Mouse (Mus musculus) layer of hippocampus, adult 2 months (tissue): ENCODE measurements at regions not wholly inside any gene's neighbourhood (a gene's known extent, or its start where the extent isn't known, plus 50 kb on each side); places are given as distances from the start of the nearest gene placed in this dataset.
"Not testable (repeated sequence)": the region's sequence is repeated elsewhere in the genome, so short reads cannot be mapped to it uniquely, and the experiment has no call there.

Source experiments
- DNase-seq, 2 experiments: peaks; one replicate each; pipeline ENCODE4 v3.0.0; 2022; ENCODE audit warnings: low spot score in 2 of 2
- H3K27ac ChIP-seq: fragments of 200-600 bp; 2 replicates; pipeline ENCODE4 v1.8.1; 2022
- H3K4me3 ChIP-seq: fragments of 200-600 bp; 2 replicates; pipeline ENCODE4 v1.8.1; 2022; ENCODE audit warnings: mild to moderate bottlenecking
- CTCF ChIP-seq: fragments of 200-600 bp; conservative IDR thresholded peaks from 2 replicates; pipeline ENCODE4 v1.8.1; 2022; ENCODE audit warnings: antibody characterized with exemption, mild to moderate bottlenecking, moderate library complexity

DNA sequence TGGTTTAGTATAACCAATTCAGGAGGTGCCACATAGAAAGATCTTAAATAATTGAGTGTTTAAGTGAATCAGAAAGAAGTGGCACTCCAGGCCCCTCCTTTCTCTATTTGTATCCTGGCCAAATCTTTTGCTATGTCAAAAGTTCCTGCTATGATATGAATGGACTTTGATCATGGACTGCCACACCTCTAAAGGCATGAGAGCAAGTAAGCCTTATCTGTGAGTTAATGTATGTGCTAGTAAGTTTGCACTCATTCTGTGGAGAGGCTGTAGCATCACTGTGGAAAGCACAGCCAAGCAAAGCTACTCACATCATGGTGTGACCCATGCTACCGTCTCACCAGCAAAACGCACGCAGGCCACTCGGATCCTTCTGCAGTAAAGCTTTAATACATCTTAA, 140.2 kb downstream of the Jrkl start:
- no peak overlapping the region for H3K4me3 ChIP-seq
- no peak for TF ChIP-seq CTCF
- H3K27ac ChIP-seq: no peak overlapping the region
- DNase-seq: no peak

DNA sequence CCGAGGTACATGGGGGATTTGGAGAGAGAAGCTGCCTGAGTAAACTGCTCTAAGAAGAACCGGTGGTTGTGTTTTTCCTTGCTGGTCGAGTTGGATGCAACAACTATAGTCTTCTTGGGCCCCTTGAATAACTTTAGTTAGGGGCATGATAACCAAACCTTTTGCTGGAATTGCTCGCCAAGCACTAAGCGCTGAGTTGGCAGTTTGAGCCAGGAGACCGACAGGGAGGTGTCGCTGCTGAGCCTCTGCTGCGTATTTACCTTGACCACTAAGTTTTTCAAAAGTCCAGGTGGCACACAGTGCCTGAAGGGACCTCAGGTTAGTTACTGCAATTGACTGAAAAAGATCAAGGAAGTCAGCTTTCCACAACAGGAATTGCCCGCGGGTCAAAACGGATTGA, 162.0 kb downstream of the Jrkl start:
- no peak overlapping the region for H3K27ac ChIP-seq

DNA sequence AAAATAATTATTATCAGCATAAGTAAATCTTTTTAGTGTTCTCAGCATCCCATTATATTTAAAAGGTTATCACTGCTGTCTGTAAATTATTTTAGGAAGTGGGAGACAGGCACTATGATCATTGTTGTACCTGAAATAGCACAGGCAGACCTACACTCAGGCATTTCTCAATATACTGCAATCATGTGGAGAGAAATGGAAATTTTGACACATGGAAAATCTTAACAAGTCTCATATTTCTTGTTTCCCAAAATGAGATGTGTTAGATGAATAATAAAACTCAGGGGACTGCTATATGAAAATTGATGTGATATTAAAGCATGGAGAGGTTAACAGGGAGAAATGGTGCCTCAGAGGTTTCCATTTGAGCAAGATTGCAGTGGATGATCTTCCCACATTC, 196.6 kb downstream of the Jrkl start:
- no peak overlapping the region for H3K4me3 ChIP-seq
- TF ChIP-seq CTCF: no peak
- DNase-seq: no peak
- no peak overlapping the region for H3K27ac ChIP-seq

More for the DNA sequence above, 162.0 kb downstream of the Jrkl start:
- no peak for DNase-seq
- H3K4me3 ChIP-seq: no peak overlapping the region
- TF ChIP-seq CTCF: no peak

DNA sequence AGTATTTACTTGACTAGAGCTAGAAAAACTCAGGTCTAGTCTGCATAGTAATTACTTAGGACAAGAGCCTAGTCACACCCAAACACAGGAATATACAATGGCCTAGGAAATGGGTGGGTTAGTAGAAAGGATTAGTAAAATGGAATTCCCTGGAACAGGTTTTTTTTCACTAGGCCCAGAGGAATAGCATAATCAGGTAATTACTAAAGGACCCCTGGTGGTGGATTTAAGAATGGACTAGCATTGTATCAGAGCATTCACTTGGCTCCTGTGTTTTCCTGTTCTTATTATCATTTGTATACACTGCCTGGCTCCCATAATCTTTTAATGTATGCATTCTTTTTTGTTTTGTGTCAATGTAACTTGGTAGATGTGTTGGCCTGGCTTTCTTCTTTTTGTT, 226.6 kb downstream of the Jrkl start:
- H3K27ac ChIP-seq: no peak overlapping the region
- DNase-seq: no peak
- peak; percentile 56 for TF ChIP-seq CTCF
- H3K4me3 ChIP-seq: no peak overlapping the region

DNA sequence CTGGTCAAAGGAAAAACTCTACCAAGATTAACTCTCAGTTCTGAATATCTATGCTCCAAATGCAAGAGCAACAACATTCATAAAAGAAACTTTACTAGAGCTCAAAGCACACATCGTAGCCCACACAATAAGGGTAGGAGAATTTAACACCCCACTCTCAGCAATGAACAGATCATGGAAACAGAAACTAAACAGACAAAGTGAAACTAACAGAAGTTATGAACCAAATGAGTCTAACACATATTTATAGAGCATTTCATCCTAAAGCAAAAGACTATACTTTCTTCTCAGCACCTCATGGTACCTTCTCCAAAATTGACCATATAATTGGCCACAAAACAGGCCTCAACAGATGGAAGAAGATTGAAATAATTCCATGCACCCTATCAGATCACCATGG, 262.4 kb downstream of the Jrkl start:
- not testable (repeated sequence) for H3K27ac ChIP-seq, DNase-seq, H3K4me3 ChIP-seq

DNA sequence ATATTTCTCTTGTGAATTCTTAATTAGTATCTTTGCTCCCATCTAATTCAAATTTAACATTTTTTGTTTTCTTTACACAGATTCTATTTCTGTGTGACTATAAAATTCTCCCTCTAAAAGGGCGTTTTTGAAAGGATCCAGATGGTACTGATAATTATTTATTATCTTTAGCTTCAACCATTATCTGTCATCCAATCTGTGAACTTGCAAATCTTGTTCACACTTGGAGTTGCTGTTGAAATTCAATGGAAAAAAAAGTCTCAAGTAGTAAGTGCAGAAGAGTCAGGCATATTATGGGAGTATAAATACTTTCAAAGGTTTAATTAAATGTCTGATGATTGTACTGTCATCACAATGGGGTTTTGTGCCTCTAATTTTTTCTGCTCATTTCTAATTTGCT, 272.6 kb downstream of the Jrkl start:
- peak in 1 of 2 experiments; percentile 21 for DNase-seq
- H3K27ac ChIP-seq: no peak overlapping the region
- H3K4me3 ChIP-seq: no peak overlapping the region
- no peak for TF ChIP-seq CTCF

DNA sequence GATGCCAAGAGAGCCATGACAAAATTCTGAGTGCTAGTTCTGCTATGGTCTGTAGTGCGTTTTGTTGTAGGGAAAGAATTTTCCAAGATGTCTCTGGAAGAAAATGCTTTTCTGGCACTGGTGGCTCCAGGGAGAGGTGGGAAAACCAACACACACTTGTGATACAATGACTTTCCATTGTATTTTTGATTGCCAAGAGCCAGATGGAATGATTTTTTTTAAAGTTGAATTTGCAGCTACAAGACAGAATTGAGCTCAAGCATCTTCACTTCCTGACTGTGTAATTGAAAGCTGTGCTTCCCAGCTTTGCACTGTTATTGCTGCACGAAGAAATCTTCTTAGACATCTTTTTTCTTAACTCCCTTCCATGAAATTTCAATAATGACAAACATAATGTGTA, 285.3 kb downstream of the Jrkl start:
- Histone ChIP-seq H3K27ac (no peak overlapping the region), H3K4me3 (no peak overlapping the region)
- TF ChIP-seq CTCF: no peak
- DNase-seq: peak in 1 of 2 experiments; percentile 17

DNA sequence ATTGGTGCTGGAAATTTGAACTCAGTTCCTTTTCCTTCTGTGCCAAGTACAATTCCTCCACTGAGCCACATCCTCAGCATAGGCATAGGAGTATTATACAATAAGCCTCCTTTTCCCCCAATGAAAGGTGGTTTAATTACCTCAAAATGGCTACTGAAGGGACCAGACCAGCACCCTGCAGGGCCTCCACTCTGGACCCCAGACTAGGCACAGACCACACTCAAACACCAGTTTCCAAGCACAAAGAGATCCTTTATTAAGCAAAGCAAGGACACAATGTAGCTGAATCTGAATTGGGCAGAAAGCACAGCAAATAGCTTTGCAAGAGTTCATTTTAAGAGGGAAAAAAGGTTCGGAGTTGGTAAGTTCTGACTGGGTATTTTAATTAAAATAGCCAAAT, 299.5 kb downstream of the Jrkl start:
- DNase-seq: no peak

DNA sequence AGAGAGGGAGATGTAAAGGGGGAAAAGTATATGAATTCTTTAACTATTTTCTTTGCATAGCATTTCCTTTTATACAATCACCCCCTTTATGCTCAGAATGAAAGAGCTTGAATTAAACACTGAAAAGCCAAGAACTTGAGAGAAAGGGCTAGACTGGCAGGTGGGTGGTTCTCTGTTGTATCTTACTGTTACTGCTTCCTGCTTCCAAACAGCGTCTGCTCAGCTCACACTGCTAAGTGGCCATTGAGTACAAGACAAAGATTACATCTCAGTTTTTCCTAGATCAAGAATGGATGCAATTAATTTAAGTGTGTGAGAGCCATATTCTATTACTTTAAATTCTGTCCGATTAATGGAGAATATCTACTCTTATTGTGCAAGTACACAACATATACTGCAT, 300.2 kb downstream of the Jrkl start:
- H3K27ac ChIP-seq: no peak overlapping the region
- H3K4me3 ChIP-seq: no peak overlapping the region
- DNase-seq: no peak
- no peak for TF ChIP-seq CTCF

More for the DNA sequence above, 299.5 kb downstream of the Jrkl start:
- TF ChIP-seq CTCF: no peak
- Histone ChIP-seq H3K4me3 (no peak overlapping the region), H3K27ac (no peak overlapping the region)

DNA sequence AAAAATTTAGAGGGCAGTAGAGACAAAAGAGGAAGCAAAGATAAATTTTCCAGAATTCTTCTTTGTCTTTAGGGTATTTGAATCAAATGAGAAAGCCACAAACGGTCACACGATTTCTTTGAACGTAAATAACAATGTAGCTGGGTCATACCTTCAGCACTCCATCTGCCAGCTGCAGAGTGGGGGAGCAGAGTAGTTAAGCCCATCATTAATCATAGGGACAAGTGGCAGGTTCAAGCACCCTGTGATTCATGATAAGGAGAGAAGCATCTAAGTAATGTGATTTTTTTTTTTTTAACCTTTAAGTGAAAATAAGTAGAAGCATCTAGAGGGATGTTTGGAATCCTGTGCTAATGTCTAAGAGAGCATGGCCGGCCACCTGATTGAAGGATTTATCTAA, 300.6 kb downstream of the Jrkl start:
- H3K4me3 ChIP-seq: no peak overlapping the region
- TF ChIP-seq CTCF: no peak
- DNase-seq: no peak

DNA sequence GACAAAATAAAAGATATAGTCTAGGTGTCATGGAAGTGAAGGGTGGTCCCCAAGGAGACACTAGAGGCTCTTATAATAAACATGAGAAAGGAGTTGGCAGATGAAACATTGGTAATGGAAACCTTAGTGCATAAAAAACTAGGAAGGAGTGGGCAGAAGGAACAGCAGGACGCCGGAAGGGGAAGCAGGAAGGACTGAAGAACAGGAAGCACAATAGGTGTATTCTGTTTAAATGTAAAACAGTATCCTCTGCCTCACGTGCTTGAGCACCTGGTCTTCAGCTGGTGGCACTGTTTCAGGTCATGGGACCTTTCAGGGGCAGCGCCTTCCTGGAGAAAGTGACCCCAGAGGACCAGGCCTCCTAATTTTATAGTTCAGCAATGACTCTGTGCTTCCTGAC, 310.6 kb downstream of the Jrkl start:
- no peak overlapping the region for H3K27ac ChIP-seq
- no peak overlapping the region for H3K4me3 ChIP-seq
- TF ChIP-seq CTCF: no peak
- no peak for DNase-seq

More for the DNA sequence above, 300.6 kb downstream of the Jrkl start:
- H3K27ac ChIP-seq: no peak overlapping the region

DNA sequence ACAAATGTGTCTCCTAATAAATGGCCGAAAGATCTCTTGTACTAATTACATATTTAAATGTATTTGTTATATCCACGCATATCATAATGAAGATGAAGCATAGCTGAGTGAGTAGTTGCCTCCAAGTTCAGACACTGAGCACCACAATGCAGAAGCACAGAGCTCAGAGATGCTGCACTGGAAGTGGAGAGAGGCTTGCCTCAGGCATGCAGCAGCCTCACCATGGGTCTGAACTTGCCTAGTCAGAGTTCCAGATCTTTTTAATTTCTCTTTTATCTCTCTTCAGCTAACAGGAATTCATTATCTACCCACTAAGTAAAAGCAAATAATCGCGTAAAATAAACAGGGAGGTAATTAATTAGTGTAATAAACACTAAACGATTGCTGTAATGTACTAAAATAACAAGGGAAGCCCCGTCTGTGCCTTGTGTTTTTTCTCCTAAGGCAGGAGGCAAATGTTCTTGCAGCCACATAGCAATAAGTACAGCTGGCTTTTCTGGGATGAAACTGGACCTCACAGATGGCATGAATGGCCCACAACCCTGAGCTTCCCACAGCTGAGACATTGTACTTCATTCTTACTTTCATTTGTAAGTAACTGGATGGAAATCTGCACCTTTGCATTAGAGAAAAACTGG, 320.0 kb downstream of the Jrkl start:
- Histone ChIP-seq H3K4me3 (no peak overlapping the region), H3K27ac (no peak overlapping the region)
- DNase-seq: peak in 1 of 2 experiments; percentile 3
- no peak for TF ChIP-seq CTCF

DNA sequence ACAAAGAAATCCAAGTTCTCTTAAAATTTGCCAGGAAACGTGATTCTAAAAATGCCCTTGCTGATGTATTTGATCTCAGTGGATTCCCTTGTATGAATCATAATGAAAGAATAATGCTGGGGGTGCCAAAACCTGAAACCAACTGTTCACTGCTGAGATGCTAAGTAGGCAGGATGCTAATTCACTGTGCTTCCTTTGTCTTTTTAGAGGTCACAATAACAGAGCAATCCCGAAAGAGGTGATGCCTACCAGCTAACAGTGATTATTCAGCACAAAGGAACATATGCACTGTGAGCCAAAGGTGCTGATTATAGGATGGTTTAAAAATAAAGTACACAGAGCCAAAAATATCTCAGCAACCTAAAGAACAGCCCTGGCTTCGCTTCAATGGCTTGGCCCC, 344.9 kb downstream of the Jrkl start:
- DNase-seq: no peak
- no peak for TF ChIP-seq CTCF
- no peak overlapping the region for H3K27ac ChIP-seq
- no peak overlapping the region for H3K4me3 ChIP-seq

DNA sequence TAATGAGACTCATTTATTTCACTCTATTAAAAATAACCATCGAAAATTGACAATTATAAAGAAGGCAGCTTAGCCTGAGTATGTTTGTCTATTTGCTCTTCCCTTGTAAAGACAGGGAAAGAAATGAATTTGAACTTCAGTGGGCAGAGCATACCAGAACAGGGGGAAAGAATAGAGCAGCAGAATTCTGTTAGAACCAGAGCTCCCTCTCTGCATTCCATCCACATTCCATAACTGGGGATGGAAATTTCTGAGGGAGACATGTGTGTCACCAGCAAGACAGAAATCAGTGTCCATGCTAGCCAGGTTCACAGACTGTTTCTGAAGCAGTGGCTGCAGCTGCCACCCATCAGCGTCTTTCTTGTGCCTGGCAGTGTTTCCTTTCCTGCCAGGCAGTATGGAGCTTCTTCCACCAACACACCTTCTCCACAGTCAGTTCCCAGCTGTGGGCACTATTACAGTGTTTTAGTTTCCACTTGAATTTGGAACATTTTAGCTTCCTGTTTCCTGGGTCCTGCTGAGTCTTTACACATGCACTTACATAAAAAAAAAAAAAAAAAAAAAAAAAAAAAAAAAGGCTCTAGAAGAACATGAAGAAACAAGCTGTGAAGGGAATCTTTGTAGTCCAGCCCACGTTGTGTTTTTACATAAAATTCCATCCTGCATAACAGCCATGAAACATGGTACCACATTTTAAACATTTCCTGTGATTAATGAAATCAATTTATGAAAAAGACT, 365.7 kb downstream of the Jrkl start:
- H3K27ac ChIP-seq: no peak overlapping the region
- no peak for TF ChIP-seq CTCF
- no peak overlapping the region for H3K4me3 ChIP-seq
- DNase-seq: no peak

DNA sequence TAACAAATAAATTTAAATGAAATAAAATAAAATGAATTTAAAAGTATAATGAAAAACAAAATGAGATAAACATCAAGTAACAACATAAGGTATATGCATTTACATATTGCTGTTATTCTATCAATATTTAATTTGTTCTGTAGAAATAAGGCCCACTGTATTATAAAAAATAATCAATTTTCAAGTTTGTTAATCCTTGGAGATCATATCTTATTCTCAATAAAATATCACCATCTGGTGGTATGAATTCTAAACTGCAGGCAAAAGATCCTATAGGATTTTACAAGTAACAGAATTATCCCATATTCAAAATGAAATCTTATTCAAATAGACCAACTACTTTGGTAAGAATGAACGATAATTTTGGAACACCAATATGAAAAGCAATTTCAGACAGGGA, 369.1 kb downstream of the Jrkl start:
- no peak overlapping the region for H3K4me3 ChIP-seq
- TF ChIP-seq CTCF: peak; percentile 84
- DNase-seq: no peak
- no peak overlapping the region for H3K27ac ChIP-seq
